Mouse (Mus musculus): ENCODE measurements around the gene Crnkl1.
A peak's percentile ranks its signal among the peaks of the same experiment; 100 is the strongest.

- no peak for TF ChIP-seq GATA1 (IDR thresholded peaks at IDR 0.05; ENCODE audit: borderline replicate concordance, low read length)
- TF ChIP-seq FLI1 (IDR thresholded peaks at IDR 0.05; ENCODE audit: low read length) = peak; percentile 76
Observed at GRCm38 (mm10) chr2:145934339-145935231, at the start of gene Crnkl1, which contains the start of gene Cfap61.
